Mouse (Mus musculus) midbrain, embryonic 14.5 days (tissue): Measurements from ENCODE around the gene Zfp575. TPM values are rescaled to one million over a fixed set of nuclear protein-coding genes. Genes with fewer than 3 reads are reported as not detected.

Source experiments
- ATAC-seq: fragments of 200-750 bp; cut with Nextera tagmentation; 2 replicates; pipeline ENCODE4 v1.8.0; 2017; ENCODE audit warnings: moderate number of reproducible peaks, moderate library complexity; ENCODE audit not compliant: low FRiP score, low TSS enrichment
- DNase-seq: peaks from one replicate; pipeline ENCODE4 v3.0.0-alpha.2; 2015
- H3K27ac ChIP-seq: fragments of 300-500 bp; sonication (generic); replicated peaks from 2 replicates; pipeline ENCODE4 v1.5.1; 2014; ENCODE audit warnings: mild to moderate bottlenecking, low read depth, low read length, moderate library complexity
- H3K27me3 ChIP-seq: fragments of 300-500 bp; sonication (generic); 2 replicates; pipeline ENCODE4 v1.6.1; 2014; ENCODE audit warnings: low read length, control low read depth, mixed read lengths; ENCODE audit not compliant: control insufficient read depth, insufficient read depth
- H3K36me3 ChIP-seq: fragments of 300-500 bp; sonication (generic); 2 replicates; pipeline ENCODE4 v1.6.1; 2014; ENCODE audit warnings: low read length, control low read depth; ENCODE audit not compliant: control insufficient read depth, insufficient read depth
- H3K4me1 ChIP-seq: fragments of 300-500 bp; sonication (generic); 2 replicates; pipeline ENCODE4 v1.6.1; 2014; ENCODE audit warnings: mild to moderate bottlenecking, antibody characterized with exemption, low read length, control low read depth; ENCODE audit not compliant: control insufficient read depth, insufficient read depth
- H3K4me2 ChIP-seq: fragments of 300-500 bp; sonication (generic); 2 replicates; pipeline ENCODE4 v1.6.1; 2014; ENCODE audit warnings: mild to moderate bottlenecking, low read length, moderate library complexity
- H3K4me3 ChIP-seq: fragments of 300-500 bp; sonication (generic); replicated peaks from 2 replicates; pipeline ENCODE4 v1.5.1; 2014; ENCODE audit warnings: low read depth, low read length
- H3K9ac ChIP-seq: fragments of 300-500 bp; sonication (generic); replicated peaks from 2 replicates; pipeline ENCODE4 v1.6.1; 2014; ENCODE audit warnings: mild to moderate bottlenecking, low read length, moderate library complexity
- H3K9me3 ChIP-seq: fragments of 300-500 bp; sonication (generic); 2 replicates; pipeline ENCODE4 v1.6.1; 2016; ENCODE audit warnings: low read length, control low read depth, mixed read lengths; ENCODE audit not compliant: control insufficient read depth
- WGBS: fragments of 180-500 bp; shearing (Covaris S2); extraction: QIAGEN DNeasy Blood & Tissue Kit; methylation state at CpG from one replicate; pipeline ENCODE4 v1.1.7; 2014; 5-methylcytosine and 5-hydroxymethylcytosine counted together
- polyA plus RNA-seq: library from polyadenylated mRNA; unstranded; fragments of >200 nt; fragmentation: Nextera tagmentation; extraction: Ambion mirVana; gene quantifications from 2 replicates; pipeline ENCODE4 v1.2.1, GENCODE M21; 2014

Zfp575 gene
- polyA plus RNA-seq, 1 experiment from 2014 or later, result 9.2 TPM

DNA sequence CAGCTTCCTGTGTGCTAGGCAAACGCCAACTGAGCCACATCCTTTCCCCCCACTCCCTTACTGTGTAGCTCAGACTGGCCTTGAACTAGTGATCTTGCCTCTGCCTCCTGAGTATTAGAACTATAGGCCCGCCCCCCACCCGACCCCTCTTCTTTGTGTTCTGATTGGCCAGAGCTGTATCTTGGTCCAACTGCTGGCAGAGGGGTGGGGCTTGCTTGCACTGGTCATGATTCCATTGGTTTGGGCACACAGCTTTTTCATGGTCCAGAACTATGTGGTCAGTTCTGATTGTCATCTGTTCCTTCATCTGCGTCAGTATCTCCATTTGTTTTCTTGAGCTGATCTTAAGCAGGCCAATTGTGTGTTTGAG is 23.6 kb downstream of the Zfp575 start:
- no peak for DNase-seq
- Histone ChIP-seq H3K27me3 (no peaks in the 10 kb centered on the region), H3K27ac (no peak overlapping the region), H3K9me3 (no peaks in the 10 kb centered on the region), H3K4me3 (no peak overlapping the region), H3K4me1 (no peaks in the 10 kb centered on the region), H3K4me2 (no peak overlapping the region), H3K36me3 (peaks cover 59% of the 10 kb centered on the region), H3K9ac (no peak overlapping the region)
- no peak for ATAC-seq
- WGBS, result 86% methylated on average over 4 of the region's 4 CpGs

DNA sequence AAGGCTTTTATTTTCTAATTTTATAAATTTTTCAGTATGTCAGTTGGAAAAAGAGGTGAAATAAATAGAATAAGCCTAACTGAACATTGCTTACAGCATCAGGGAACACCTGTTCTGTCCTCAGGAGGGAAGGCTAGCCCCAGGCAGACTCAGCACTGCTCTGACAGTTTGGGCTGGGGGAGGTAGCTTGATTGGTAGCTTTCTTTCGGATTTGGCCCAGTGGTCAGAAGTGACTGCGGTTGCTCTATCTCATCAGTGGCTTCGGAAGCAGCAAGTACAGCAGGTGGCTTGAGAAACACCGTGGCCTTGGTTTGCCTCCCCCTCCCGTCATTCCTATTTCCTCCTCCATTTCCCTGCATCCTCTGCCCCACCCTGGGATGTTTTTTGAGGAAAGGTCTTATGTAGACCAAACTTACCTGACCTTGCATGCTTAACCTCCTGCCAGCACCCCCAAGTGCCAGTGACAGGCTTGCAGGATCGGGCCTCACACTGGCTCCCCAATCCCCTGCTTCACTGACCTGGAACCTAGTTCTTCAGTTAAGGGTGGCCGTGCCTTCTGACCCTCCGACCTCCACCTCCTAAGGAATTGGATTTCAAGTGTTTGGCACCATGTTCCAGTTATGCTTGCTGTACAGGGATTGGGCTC is 24.1 kb downstream of the Zfp575 start:
- Histone ChIP-seq H3K4me1 (no peaks in the 10 kb centered on the region), H3K27ac (no peak overlapping the region), H3K27me3 (no peaks in the 10 kb centered on the region), H3K9me3 (no peaks in the 10 kb centered on the region), H3K36me3 (peaks cover 54% of the 10 kb centered on the region), H3K9ac (no peak overlapping the region), H3K4me2 (no peak overlapping the region), H3K4me3 (no peak overlapping the region)
- 88% methylated on average over 8 of the region's 8 CpGs for WGBS
- no peak for DNase-seq
- no peak for ATAC-seq

DNA sequence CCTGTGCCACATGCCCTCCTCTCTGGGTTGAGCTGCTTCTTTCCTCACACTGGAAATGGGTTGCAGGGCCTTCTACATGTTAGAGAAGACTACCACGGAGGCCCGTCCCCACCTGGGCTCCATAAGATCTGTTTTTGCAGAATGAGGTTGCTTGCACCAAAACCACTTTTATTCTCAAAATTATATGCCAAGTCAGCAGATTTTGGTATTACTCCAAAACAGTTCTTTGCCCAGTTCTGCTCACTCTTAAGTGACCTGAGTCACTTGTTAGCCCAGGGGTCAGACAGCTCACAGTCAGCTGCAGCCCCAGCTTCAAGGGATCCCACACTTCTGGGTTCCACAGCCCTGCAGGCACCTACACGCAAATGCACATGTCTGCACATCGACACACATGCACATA is 26.0 kb downstream of the Zfp575 start:
- DNase-seq, result no peak
- H3K27ac ChIP-seq, result no peak overlapping the region
- H3K4me2 ChIP-seq, result no peak overlapping the region
- WGBS, result 97% methylated on average over 4 of the region's 4 CpGs
- no peaks in the 10 kb centered on the region for H3K4me1 ChIP-seq
- ATAC-seq, result no peak
- H3K27me3 ChIP-seq, result no peaks in the 10 kb centered on the region
- no peaks in the 10 kb centered on the region for H3K9me3 ChIP-seq
- H3K9ac ChIP-seq, result no peak overlapping the region
- H3K4me3 ChIP-seq, result no peak overlapping the region
- H3K36me3 ChIP-seq, result peaks cover 38% of the 10 kb centered on the region

DNA sequence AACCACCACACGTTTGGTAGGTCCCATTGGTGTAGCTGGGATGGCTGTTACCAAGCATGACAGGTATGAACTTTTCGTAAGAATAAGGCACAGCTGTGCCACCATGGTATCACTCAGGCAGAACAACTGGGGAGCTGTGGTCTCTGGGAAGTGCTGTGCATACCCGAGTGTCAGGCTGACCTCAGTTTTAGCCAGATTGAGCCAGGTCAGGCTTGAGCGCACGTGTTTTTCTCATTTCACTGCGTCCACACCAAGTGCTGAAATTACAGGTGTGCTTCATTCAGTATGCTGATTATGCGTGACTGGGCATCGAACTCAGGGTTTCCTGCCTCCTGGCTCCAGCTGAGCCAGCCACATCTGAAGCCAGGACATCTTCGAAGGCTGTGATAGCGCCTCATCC is 31.7 kb downstream of the Zfp575 start:
- Histone ChIP-seq H3K4me2 (no peak overlapping the region), H3K9ac (no peak overlapping the region), H3K27me3 (no peaks in the 10 kb centered on the region), H3K36me3 (peaks cover 28% of the 10 kb centered on the region; the same call in 1 of the 2 replicates), H3K4me3 (no peak overlapping the region), H3K27ac (no peak overlapping the region), H3K9me3 (no peaks in the 10 kb centered on the region), H3K4me1 (no peaks in the 10 kb centered on the region)
- DNase-seq (no peak), ATAC-seq (no peak)
- WGBS, result 93% methylated on average over 10 of the region's 10 CpGs

DNA sequence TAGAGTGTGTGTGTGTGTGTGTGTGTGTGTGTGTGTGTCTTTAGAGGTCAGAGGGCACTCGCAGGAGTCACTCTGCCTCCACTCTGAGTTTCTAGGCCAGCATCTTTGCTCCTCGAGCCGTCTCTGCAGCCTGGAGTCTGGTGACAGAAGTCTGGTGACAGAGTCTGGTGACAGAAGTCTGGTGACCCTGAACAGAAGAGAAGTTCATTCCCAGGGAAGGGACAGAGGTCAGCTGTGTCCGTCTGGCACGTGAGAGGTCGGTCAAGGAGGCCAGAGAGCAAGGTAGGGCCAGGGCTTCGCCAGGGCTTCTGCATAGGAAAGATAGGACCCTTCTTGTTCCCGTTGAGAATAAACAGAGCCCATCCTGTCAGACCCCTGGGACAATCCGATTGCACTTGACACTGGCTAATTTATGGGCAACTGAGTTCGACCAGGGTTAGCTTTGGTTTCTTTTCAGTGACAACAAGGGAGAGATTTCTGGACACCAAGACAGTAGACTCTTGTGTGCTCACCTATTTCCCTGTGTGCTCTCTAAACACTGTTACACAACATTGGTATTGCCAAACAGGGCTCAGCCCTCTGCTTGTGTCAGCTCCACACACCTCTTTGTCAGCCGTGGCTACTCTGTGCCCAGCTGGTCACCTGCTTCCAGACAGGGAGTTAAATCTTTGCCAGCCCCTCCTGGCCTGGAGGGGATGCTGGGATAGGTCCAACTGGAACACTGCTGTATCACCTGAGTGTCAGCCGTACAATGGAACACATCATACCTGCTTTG is 35.3 kb downstream of the Zfp575 start:
- Histone ChIP-seq H3K27ac (no peak overlapping the region), H3K36me3 (peaks cover 19% of the 10 kb centered on the region; the same call in 1 of the 2 replicates), H3K27me3 (no peaks in the 10 kb centered on the region), H3K4me1 (peaks cover 6% of the 10 kb centered on the region; the same call in 1 of the 2 replicates), H3K4me3 (no peak overlapping the region), H3K9ac (no peak overlapping the region), H3K4me2 (no peak overlapping the region), H3K9me3 (no peaks in the 10 kb centered on the region)
- ATAC-seq, result no peak
- DNase-seq, result no peak
- whole genome bisulfite sequencing, result 94% methylated on average over 12 of the region's 12 CpGs

DNA sequence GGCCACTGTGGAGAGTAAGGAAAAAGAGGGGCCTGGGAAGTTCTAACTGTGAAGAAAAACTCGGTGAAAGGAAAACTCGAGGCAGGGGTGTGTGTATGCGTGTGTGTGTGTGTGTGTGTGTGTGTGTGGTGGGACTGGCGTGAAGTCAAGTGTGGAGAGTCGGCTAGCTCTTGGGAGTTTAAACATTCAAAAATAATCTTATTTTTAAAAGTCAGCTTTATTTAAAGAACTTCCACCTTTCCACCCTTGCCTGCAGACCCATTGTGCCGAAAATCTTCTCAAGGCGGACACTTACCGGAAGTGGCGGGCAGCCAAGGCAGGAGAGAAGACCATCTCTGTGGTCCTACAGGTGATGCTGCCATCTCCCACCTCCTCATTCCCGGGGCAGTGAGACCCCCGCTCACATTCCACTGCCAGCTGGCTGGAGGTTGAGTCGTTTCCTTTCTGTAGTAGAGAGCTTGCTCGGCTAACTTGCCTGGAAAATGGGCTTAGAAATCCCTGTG is 39.9 kb downstream of the Zfp575 start:
- H3K4me2 ChIP-seq, result peak overlapping the region; percentile 52
- peak overlapping the region; percentile 64 for H3K27ac ChIP-seq
- DNase-seq, result no peak
- 0 out of 2 replicates have a peak, but pooled peaks have one; percentile 2 for ATAC-seq
- peak overlapping the region; percentile 85 for H3K4me3 ChIP-seq
- no peaks in the 10 kb centered on the region for H3K9me3 ChIP-seq
- 29% methylated on average over 13 of the region's 13 CpGs for WGBS
- H3K4me1 ChIP-seq, result peaks cover 11% of the 10 kb centered on the region; the same call in 1 of the 2 replicates
- peak overlapping the region; percentile 73 for H3K9ac ChIP-seq
- H3K27me3 ChIP-seq, result no peaks in the 10 kb centered on the region
- 0 out of 2 replicates have a peak, but pooled peaks cover 8% of the 10 kb centered on the region for H3K36me3 ChIP-seq

DNA sequence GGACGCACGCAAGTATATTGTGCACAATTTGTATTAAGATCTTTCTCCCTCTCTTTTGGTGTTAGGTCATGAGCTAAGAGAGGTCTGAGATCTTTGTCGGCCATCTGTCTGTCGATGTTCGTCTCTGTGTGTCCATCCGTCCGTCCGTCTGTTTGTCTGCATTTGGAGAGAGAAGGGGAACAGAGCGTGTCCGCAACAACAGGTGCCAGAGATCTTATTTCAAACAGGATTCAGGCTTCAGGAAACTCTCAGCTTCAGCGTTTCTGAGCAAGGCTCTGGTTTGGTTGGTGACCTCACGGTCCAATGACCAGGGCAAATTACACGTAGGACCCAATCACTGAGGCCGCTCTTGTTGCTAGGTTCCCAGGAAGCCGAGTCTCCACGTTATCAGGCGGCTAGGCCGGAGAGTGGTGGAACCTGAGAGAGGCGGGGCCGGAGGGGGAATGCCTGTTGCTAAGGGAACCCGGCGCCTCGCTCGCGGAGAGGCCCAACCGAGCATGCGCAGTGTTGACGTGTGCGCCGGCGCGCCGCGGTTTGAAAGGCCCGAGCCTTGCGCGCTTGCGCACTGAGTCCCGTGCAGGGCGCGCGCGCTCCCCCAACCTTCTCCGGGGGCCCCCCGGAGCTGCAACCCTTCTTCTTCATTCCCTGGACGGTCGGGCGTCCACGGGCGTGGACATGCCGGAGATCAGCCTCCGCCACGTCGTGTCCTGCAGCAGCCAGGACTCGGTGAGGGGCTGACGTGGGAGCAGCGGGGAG is 40.6 kb downstream of the Zfp575 start:
- WGBS, result under 1% methylated on average over 57 of the region's 57 CpGs
- H3K4me2 ChIP-seq, result peak overlapping the region; percentile 52
- no peaks in the 10 kb centered on the region for H3K27me3 ChIP-seq
- H3K36me3 ChIP-seq, result 0 out of 2 replicates have a peak, but pooled peaks cover 6% of the 10 kb centered on the region
- H3K4me3 ChIP-seq, result peak overlapping the region; percentile 85
- peaks cover 11% of the 10 kb centered on the region; the same call in 1 of the 2 replicates for H3K4me1 ChIP-seq
- ATAC-seq, result peak; percentile 96
- H3K27ac ChIP-seq, result peak overlapping the region; percentile 64
- H3K9me3 ChIP-seq, result no peaks in the 10 kb centered on the region
- peak; percentile 100 for DNase-seq
- H3K9ac ChIP-seq, result peak overlapping the region; percentile 73

DNA sequence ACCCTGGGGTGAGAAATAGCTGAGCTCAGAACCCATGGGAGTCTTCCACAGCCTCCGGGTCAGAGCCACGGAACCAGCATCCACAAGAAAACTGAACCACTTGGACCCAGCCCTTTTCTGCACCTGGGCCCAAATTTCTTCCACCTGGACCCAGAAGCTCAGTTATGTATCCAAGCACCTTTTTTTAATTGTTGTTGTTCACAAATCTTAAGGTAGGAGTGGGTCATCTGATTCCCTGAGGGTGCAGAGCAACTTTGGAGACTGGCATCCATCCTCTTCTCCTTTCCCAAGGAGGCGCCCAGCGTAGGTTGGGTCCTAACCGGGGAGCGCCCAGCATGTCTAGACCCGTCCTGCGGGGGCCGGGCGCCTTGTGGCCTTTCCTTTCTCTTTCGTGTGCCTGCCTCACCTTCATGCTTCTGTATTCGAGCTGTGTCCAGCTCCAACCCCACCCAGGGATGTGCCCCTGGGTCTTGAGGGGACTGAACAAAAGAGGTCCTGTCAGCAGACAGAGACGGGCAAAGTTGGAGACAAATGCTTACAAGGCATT is 41.3 kb downstream of the Zfp575 start, which contains the start of the genes Pinlyp and Xrcc1:
TSS of gene Pinlyp (minus strand) at position 51 of the 547 bp plus-strand sequence.
TSS of gene Xrcc1 (plus strand) at position 222 of the 547 bp plus-strand sequence.
- Histone ChIP-seq H3K9ac (peak within 1 kb of the TSS; percentile 73), H3K36me3 (0 out of 2 replicates have a peak, but pooled peaks cover 6% of the 10 kb centered on the region), H3K27me3 (no peaks in the 10 kb centered on the region), H3K9me3 (no peaks in the 10 kb centered on the region), H3K4me2 (peak within 1 kb of the TSS; percentile 52), H3K4me3 (peak within 1 kb of the TSS; percentile 85), H3K27ac (peak within 1 kb of the TSS; percentile 64), H3K4me1 (peaks cover 11% of the 10 kb centered on the region; the same call in 1 of the 2 replicates)
- ATAC-seq (peak; percentile 6), DNase-seq (no peak)
- WGBS, result 39% methylated on average over 13 of the region's 13 CpGs
